Mouse (Mus musculus): ENCODE results near the gene Il1f6. TPM values are rescaled to one million over a fixed set of nuclear protein-coding genes. Genes with fewer than 3 reads are reported as not detected.

Gene Il1f6
- polyA plus RNA-seq, 1 experiment: not detected

DNA sequence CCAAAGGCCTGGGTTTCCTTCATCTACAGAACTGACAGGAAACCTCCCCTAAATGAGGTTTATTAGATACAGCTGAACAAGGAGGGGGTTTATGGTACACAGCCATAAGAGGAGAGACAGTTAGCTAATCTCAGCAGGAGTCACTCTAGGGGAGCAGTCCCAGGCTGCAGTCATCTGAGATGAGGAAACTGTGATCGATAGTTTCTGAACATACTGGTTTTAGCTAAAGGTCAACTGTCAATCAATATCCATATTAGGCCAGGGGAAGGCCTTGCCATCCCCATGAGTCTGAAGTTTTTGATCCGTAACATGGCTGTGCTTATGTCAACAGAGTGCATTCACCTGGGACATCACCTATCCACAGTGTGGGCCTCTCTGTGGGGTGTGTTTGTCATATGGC, 58.4 kb downstream of the Il1f6 start:
- Histone ChIP-seq H3K4me3 (replicated peaks; ENCODE audit: control insufficient read depth, low read depth, low read length) (no peak overlapping the region), H3K4me1 (ENCODE audit: control insufficient read depth, insufficient read depth, low read length) (no peaks in the 10 kb centered on the region), H3K27ac (ENCODE audit: control insufficient read depth, insufficient read depth, low read depth, low read length, poor library complexity) (no peak overlapping the region)
- TF ChIP-seq POLR2A (IDR thresholded peaks at IDR 0.05; ENCODE audit: borderline replicate concordance, control insufficient read depth, low read depth, low read length): no peak
- TF ChIP-seq CTCF (IDR thresholded peaks at IDR 0.05; ENCODE audit: control insufficient read depth, insufficient read depth, low read length): no peak
- WGBS: 75% methylated on average over 2 of the region's 2 CpGs

DNA sequence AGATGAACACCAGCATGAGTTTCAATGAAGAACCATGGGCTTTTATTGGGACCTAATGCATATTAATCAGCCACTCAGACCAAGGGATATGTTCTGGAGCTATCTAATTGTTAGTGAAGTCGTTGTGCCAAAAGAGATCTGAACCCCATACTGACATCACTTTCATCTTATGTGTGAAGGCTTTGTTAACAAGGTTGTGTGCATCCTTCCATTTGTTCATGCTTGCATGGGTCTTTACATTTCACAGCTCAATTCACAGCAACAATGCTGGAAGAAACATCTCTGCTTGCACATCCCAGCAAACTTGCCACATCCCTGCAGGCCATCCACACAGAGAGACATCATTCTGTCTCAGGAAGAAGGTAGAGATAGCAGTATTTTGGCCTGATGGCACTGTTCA, 59.9 kb downstream of the Il1f6 start:
- TF ChIP-seq CTCF (IDR thresholded peaks at IDR 0.05; ENCODE audit: control insufficient read depth, insufficient read depth, low read length): no peak
- TF ChIP-seq POLR2A (IDR thresholded peaks at IDR 0.05; ENCODE audit: borderline replicate concordance, control insufficient read depth, low read depth, low read length): no peak
- H3K27ac ChIP-seq (ENCODE audit: control insufficient read depth, insufficient read depth, low read depth, low read length, poor library complexity): no peak overlapping the region
- WGBS: 26% methylated on average over 1 of the region's 1 CpGs
- H3K4me3 ChIP-seq (replicated peaks; ENCODE audit: control insufficient read depth, low read depth, low read length): no peak overlapping the region
- H3K4me1 ChIP-seq (ENCODE audit: control insufficient read depth, insufficient read depth, low read length): no peaks in the 10 kb centered on the region

Other genes starting within 250 kb of the Il1f6 start
- 2.4 and 3.3 TPM in 2 replicates for gene Hnmt, start 166.0 kb upstream of the Il1f6 start, polyA plus RNA-seq (2011; ENCODE audit: insufficient read depth, insufficient read length, low replicate concordance, missing spikeins)
- gene Tbpl2, start 118.8 kb upstream of the Il1f6 start, polyA plus RNA-seq (2011; ENCODE audit: insufficient read depth, insufficient read length, low replicate concordance, missing spikeins): not detected in 2 replicates
- gene Il1f8, start 62.3 kb upstream of the Il1f6 start, polyA plus RNA-seq (2011; ENCODE audit: insufficient read depth, insufficient read length, low replicate concordance, missing spikeins): not detected in 2 replicates
- 3.7 and 18.1 TPM in 2 replicates for gene Il1f9, start 28.9 kb upstream of the Il1f6 start, polyA plus RNA-seq (2011; ENCODE audit: insufficient read depth, insufficient read length, low replicate concordance, missing spikeins)
- gene Il1f5, start 61.5 kb downstream of the Il1f6 start, polyA plus RNA-seq (2011; ENCODE audit: insufficient read depth, insufficient read length, low replicate concordance, missing spikeins): not detected in 2 replicates
- gene Il1f10, start 75.8 kb downstream of the Il1f6 start, polyA plus RNA-seq (2011; ENCODE audit: insufficient read depth, insufficient read length, low replicate concordance, missing spikeins): not detected in 2 replicates
- gene Il1rn, start 121.4 kb downstream of the Il1f6 start, polyA plus RNA-seq (2011; ENCODE audit: insufficient read depth, insufficient read length, low replicate concordance, missing spikeins): 5.5 and 21.4 TPM in 2 replicates
- gene Psd4, start 152.2 kb downstream of the Il1f6 start, polyA plus RNA-seq (2011; ENCODE audit: insufficient read depth, insufficient read length, low replicate concordance, missing spikeins): 20.3 and 32.2 TPM in 2 replicates